Mouse (Mus musculus): ENCODE data around the gene 4833420G17Rik. TPM values are rescaled to one million over a fixed set of nuclear protein-coding genes. Genes with fewer than 3 reads are reported as not detected.

Gene 4833420G17Rik
- 2.1 and 9.1 TPM in 2 replicates for polyA plus RNA-seq (2012; ENCODE audit: low replicate concordance)

DNA sequence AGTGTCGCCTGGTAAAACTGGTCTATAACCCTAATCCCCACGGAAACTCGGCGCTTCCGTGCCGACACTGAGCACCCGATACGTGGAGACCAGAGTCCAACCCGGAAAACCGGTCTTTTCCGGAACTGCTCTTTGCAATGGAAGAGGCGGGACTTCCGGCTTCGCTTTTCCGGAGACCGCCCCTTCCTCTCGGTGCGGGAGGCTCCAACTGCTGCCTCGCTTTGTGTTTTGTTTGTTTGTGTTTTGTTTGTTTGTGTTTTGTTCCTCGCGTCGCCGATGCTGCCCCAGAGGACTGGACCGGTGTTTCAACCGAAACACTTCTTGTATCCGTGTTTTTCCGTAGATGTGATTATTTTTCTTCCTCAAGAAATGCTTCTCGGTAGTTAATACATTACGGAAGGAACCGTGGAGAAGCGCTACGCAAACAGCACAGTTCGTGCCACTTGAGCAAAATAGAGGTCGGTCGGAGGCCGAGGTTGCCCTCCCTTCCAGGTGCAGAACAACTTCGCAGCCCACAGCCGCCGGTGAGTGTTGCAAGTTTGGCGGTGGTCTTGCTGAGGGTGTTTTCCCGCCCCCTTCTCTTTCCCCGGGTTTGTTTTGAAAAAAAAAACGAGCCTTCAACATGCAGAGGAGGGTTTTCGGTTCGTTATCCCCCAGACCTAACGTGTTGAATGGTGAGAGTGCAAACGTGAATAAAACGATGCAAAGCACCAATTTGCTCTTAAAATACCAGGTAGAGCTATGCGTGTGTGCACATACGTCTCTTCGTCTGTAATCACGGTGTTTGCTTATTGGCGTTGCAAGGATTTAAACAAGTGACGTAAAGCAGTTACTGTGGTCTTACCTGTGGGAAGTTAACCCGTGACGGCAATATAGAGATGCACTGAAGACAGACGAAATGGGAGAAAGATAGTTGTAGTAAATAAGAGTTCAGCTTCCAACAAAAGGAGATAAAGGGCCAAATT, at the start of gene 4833420G17Rik:
Gene 4833420G17Rik, plus strand, starts transcription at position 173 of the 965 bp plus-strand sequence.

GRCm38 (mm10) chr13:119487880-119488580, 25.5 kb downstream of the 4833420G17Rik start, which contains the start of the genes Tmem267 and 3110070M22Rik:
Gene Tmem267 (plus strand): TSS chr13:119488039.
Gene 3110070M22Rik (minus strand): TSS chr13:119488383.

Other genes starting within 250 kb of the 4833420G17Rik start
- 19.3 and 21.5 TPM in 2 replicates for gene Paip1, start 34.2 kb upstream of the 4833420G17Rik start, polyA plus RNA-seq (2012; ENCODE audit: low replicate concordance)
- gene Tmem267, start 25.3 kb downstream of the 4833420G17Rik start, polyA plus RNA-seq (2012; ENCODE audit: low replicate concordance): 0.89 and 2.7 TPM in 2 replicates
- gene 3110070M22Rik, start 25.6 kb downstream of the 4833420G17Rik start, polyA plus RNA-seq (2012; ENCODE audit: low replicate concordance): 2.3 and 3.0 TPM in 2 replicates
- not detected in 2 replicates for gene Ccl28, start 161.1 kb downstream of the 4833420G17Rik start, polyA plus RNA-seq (2012; ENCODE audit: low replicate concordance)
- gene Hmgcs1, start 227.6 kb downstream of the 4833420G17Rik start, polyA plus RNA-seq (2012; ENCODE audit: low replicate concordance): 0.79 and 2.1 TPM in 2 replicates

Measured in leukemia stem cell, adult 10-12 weeks (primary cell).